Mouse (Mus musculus): Measurements from ENCODE around the gene Kalrn.

DNA sequence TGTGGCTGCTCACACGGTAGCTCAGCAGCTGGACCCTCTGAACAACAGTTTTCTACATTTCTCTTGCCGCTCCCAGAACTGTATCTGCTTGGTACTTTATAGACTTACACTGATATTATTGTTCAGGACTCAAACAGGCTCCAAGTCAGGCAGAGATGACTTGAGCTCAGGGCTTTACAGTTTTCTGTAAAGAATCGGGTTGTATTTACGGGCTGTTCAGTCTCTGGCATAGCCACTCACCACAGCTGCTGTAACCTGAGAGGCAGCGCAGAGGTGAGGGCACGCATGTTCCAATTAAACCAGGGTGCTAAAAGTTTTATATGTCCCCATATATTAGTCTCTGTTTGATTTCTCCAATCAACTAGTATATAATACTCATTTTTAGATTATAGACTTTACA is 373.8 kb downstream of the Kalrn start:
- TF ChIP-seq GATA1 (IDR thresholded peaks at IDR 0.05; ENCODE audit: low read length) (no peak), TAL1 (IDR thresholded peaks at IDR 0.05; ENCODE audit: low read length) (no peak)
